Mouse (Mus musculus) intestine, embryonic 15.5 days (tissue): ENCODE measurements around the gene Tcf3. TPM values are rescaled to one million over a fixed set of nuclear protein-coding genes. Genes with fewer than 3 reads are reported as not detected.

ENCODE experiments used
- ATAC-seq: fragments of 200-750 bp; cut with Nextera tagmentation; 2 replicates; pipeline ENCODE4 v1.8.0; 2017; ENCODE audit warnings: moderate TSS enrichment, moderate library complexity
- H3K27ac ChIP-seq: fragments of 300-500 bp; sonication (generic); 2 replicates; pipeline ENCODE4 v1.5.1; 2015; ENCODE audit warnings: mild to moderate bottlenecking, inconsistent platforms
- H3K27me3 ChIP-seq: fragments of 300-500 bp; sonication (generic); replicated peaks from 2 replicates; pipeline ENCODE4 v1.6.1; 2015; ENCODE audit warnings: inconsistent platforms
- H3K36me3 ChIP-seq: fragments of 300-500 bp; sonication (generic); 2 replicates; pipeline ENCODE4 v1.6.1; 2015; ENCODE audit warnings: inconsistent platforms
- H3K4me1 ChIP-seq: fragments of 300-500 bp; sonication (generic); replicated peaks from 2 replicates; pipeline ENCODE4 v1.6.1; 2015; ENCODE audit warnings: inconsistent platforms
- H3K4me2 ChIP-seq: fragments of 300-500 bp; sonication (generic); replicated peaks from 2 replicates; pipeline ENCODE4 v1.6.1; 2015; ENCODE audit warnings: mild to moderate bottlenecking, inconsistent platforms
- H3K4me3 ChIP-seq: fragments of 300-500 bp; sonication (generic); replicated peaks from 2 replicates; pipeline ENCODE4 v1.5.1; 2015; ENCODE audit warnings: inconsistent platforms
- H3K9ac ChIP-seq: fragments of 300-500 bp; sonication (generic); 2 replicates; pipeline ENCODE4 v1.6.1; 2015; ENCODE audit warnings: inconsistent platforms
- H3K9me3 ChIP-seq: fragments of 300-500 bp; sonication (generic); 2 replicates; pipeline ENCODE4 v1.6.1; 2016; ENCODE audit warnings: inconsistent platforms
- WGBS: fragments of 180-500 bp; shearing (Covaris S2); methylation state at CpG from one replicate; pipeline ENCODE4 v1.1.7; 2015; 5-methylcytosine and 5-hydroxymethylcytosine counted together
- polyA plus RNA-seq: library from polyadenylated mRNA; unstranded; fragments of >200 nt; fragmentation: Nextera tagmentation; extraction: Ambion mirVana; gene quantifications from 2 replicates; pipeline ENCODE4 v1.2.1, GENCODE M21; 2015

Gene Tcf3
- polyA plus RNA-seq, 1 experiment from 2014 or later: 91.7 TPM

GRCm38 (mm10) chr10:80434823-80435222 lies 1.4 kb upstream of the Tcf3 start:
- H3K4me1 ChIP-seq: peaks cover 26% of the 10 kb centered on the region
- ATAC-seq: no peak
- H3K9me3 ChIP-seq: no peaks in the 10 kb centered on the region
- 78% methylated on average over 3 of the region's 3 CpGs for WGBS
- H3K27ac ChIP-seq: peak overlapping the region; percentile 20; the same call in 1 of the 2 replicates
- no peak overlapping the region for H3K9ac ChIP-seq
- H3K27me3 ChIP-seq: no peaks in the 10 kb centered on the region
- no peak overlapping the region for H3K4me3 ChIP-seq
- no peak overlapping the region for H3K4me2 ChIP-seq
- H3K36me3 ChIP-seq: peaks cover 7% of the 10 kb centered on the region; the same call in 1 of the 2 replicates

- no peak overlapping the region for H3K9ac ChIP-seq
- peaks cover 26% of the 10 kb centered on the region for H3K4me1 ChIP-seq
- 12% methylated on average over 8 of the region's 8 CpGs for WGBS
- no peak overlapping the region for H3K27ac ChIP-seq
- H3K4me2 ChIP-seq: peak overlapping the region; percentile 22; the same call in 1 of the 2 replicates
- H3K4me3 ChIP-seq: peak overlapping the region; percentile 98
- no peaks in the 10 kb centered on the region for H3K9me3 ChIP-seq
- peaks cover 12% of the 10 kb centered on the region for H3K36me3 ChIP-seq
- no peaks in the 10 kb centered on the region for H3K27me3 ChIP-seq
- no peak for ATAC-seq
Observed at GRCm38 (mm10) chr10:80434233-80434592, 766 bp upstream of the Tcf3 start.

GRCm38 (mm10) chr10:80432936-80433512 lies 423 bp downstream of the Tcf3 start:
- Histone ChIP-seq H3K36me3 (peaks cover 22% of the 10 kb centered on the region), H3K4me2 (peak overlapping the region; percentile 81), H3K9ac (peak overlapping the region; percentile 98), H3K4me3 (peak overlapping the region; percentile 98), H3K27me3 (no peaks in the 10 kb centered on the region), H3K4me1 (peaks cover 26% of the 10 kb centered on the region), H3K9me3 (no peaks in the 10 kb centered on the region), H3K27ac (peak overlapping the region; percentile 89)
- peak; percentile 0 for ATAC-seq
- WGBS: under 1% methylated on average over 60 of the region's 60 CpGs

GRCm38 (mm10) chr10:80432387-80432785 lies 1.1 kb downstream of the Tcf3 start:
- no peak for ATAC-seq
- WGBS: 0% methylated on average over 4 of the region's 4 CpGs
- H3K27me3 ChIP-seq: no peaks in the 10 kb centered on the region
- peaks cover 26% of the 10 kb centered on the region for H3K4me1 ChIP-seq
- H3K4me3 ChIP-seq: peak overlapping the region; percentile 98
- H3K27ac ChIP-seq: peak overlapping the region; percentile 89; the same call in 1 of the 2 replicates
- peaks cover 28% of the 10 kb centered on the region for H3K36me3 ChIP-seq
- H3K9me3 ChIP-seq: no peaks in the 10 kb centered on the region
- H3K9ac ChIP-seq: peak overlapping the region; percentile 98
- peak overlapping the region; percentile 81 for H3K4me2 ChIP-seq

GRCm38 (mm10) chr10:80431570-80432386 lies 1.7 kb downstream of the Tcf3 start:
- peaks cover 34% of the 10 kb centered on the region for H3K36me3 ChIP-seq

GRCm38 (mm10) chr10:80430375-80430980 lies 3.0 kb downstream of the Tcf3 start:
- Histone ChIP-seq H3K4me1 (peaks cover 16% of the 10 kb centered on the region; the same call in 1 of the 2 replicates), H3K27ac (no peak overlapping the region), H3K9ac (no peak overlapping the region), H3K4me3 (no peak overlapping the region), H3K9me3 (no peaks in the 10 kb centered on the region), H3K36me3 (peaks cover 47% of the 10 kb centered on the region), H3K27me3 (no peaks in the 10 kb centered on the region), H3K4me2 (no peak overlapping the region)
- WGBS: 62% methylated on average over 8 of the region's 8 CpGs
- no peak for ATAC-seq

More at GRCm38 (mm10) chr10:80431570-80432386, 1.7 kb downstream of the Tcf3 start:
- 11% methylated on average over 16 of the region's 16 CpGs for WGBS
- Histone ChIP-seq H3K9me3 (no peaks in the 10 kb centered on the region), H3K4me1 (peaks cover 26% of the 10 kb centered on the region), H3K4me3 (peak overlapping the region; percentile 98), H3K9ac (peak overlapping the region; percentile 98), H3K27ac (0 out of 2 replicates have a peak overlapping the region, but pooled peaks have one; percentile 36), H3K4me2 (peak overlapping the region; percentile 81), H3K27me3 (no peaks in the 10 kb centered on the region)
- ATAC-seq: no peak

GRCm38 (mm10) chr10:80429800-80430199 lies 3.6 kb downstream of the Tcf3 start:
- ATAC-seq: no peak
- Histone ChIP-seq H3K9ac (no peak overlapping the region), H3K4me3 (no peak overlapping the region), H3K27ac (no peak overlapping the region), H3K4me2 (no peak overlapping the region), H3K27me3 (no peaks in the 10 kb centered on the region), H3K9me3 (no peaks in the 10 kb centered on the region), H3K4me1 (peaks cover 12% of the 10 kb centered on the region; the same call in 1 of the 2 replicates), H3K36me3 (peaks cover 53% of the 10 kb centered on the region)
- WGBS: 81% methylated on average over 8 of the region's 8 CpGs

GRCm38 (mm10) chr10:80425041-80425440 lies 8.4 kb downstream of the Tcf3 start:
- Histone ChIP-seq H3K4me2 (no peak overlapping the region), H3K9ac (no peak overlapping the region), H3K27me3 (no peaks in the 10 kb centered on the region), H3K27ac (no peak overlapping the region), H3K36me3 (peaks cover 71% of the 10 kb centered on the region), H3K4me1 (peaks cover 34% of the 10 kb centered on the region), H3K4me3 (no peak overlapping the region), H3K9me3 (no peaks in the 10 kb centered on the region)
- WGBS: 96% methylated on average over 3 of the region's 3 CpGs
- ATAC-seq: no peak

- no peak overlapping the region for H3K4me2 ChIP-seq
- H3K4me1 ChIP-seq: peaks cover 49% of the 10 kb centered on the region
- 44% methylated on average over 4 of the region's 4 CpGs for WGBS
- peak overlapping the region; percentile 56 for H3K27ac ChIP-seq
- ATAC-seq: peak; percentile 72
- H3K27me3 ChIP-seq: no peaks in the 10 kb centered on the region
- H3K4me3 ChIP-seq: no peak overlapping the region
- H3K9ac ChIP-seq: no peak overlapping the region
- H3K36me3 ChIP-seq: peaks cover 73% of the 10 kb centered on the region
- H3K9me3 ChIP-seq: no peaks in the 10 kb centered on the region
Observed at GRCm38 (mm10) chr10:80423562-80423961, 9.9 kb downstream of the Tcf3 start.

GRCm38 (mm10) chr10:80421651-80422472 lies 11.6 kb downstream of the Tcf3 start:
- no peak overlapping the region for H3K9ac ChIP-seq
- H3K4me3 ChIP-seq: no peak overlapping the region
- H3K9me3 ChIP-seq: no peaks in the 10 kb centered on the region
- 69% methylated on average over 9 of the region's 9 CpGs for WGBS
- peak overlapping the region; percentile 43 for H3K4me2 ChIP-seq
- peaks cover 52% of the 10 kb centered on the region for H3K4me1 ChIP-seq
- no peaks in the 10 kb centered on the region for H3K27me3 ChIP-seq
- ATAC-seq: peak; percentile 68
- peak overlapping the region; percentile 48; the same call in 1 of the 2 replicates for H3K27ac ChIP-seq
- peaks cover 69% of the 10 kb centered on the region for H3K36me3 ChIP-seq

- Histone ChIP-seq H3K36me3 (peaks cover 69% of the 10 kb centered on the region), H3K4me1 (peaks cover 52% of the 10 kb centered on the region), H3K27ac (peak overlapping the region; percentile 48; the same call in 1 of the 2 replicates)
Observed at GRCm38 (mm10) chr10:80421208-80421607, 12.2 kb downstream of the Tcf3 start.

More at GRCm38 (mm10) chr10:80421208-80421607, 12.2 kb downstream of the Tcf3 start:
- 0 out of 2 replicates have a peak overlapping the region, but pooled peaks have one; percentile 5 for H3K9ac ChIP-seq
- H3K27me3 ChIP-seq: no peaks in the 10 kb centered on the region
- H3K4me2 ChIP-seq: peak overlapping the region; percentile 26; the same call in 1 of the 2 replicates
- H3K9me3 ChIP-seq: no peaks in the 10 kb centered on the region
- no peak for ATAC-seq
- WGBS: 91% methylated on average over 8 of the region's 8 CpGs
- H3K4me3 ChIP-seq: no peak overlapping the region
